Mouse (Mus musculus) G1E (cell line): ENCODE measurements at regions not wholly inside any gene's neighbourhood (a gene's known extent, or its start where the extent isn't known, plus 50 kb on each side); places are given as distances from the start of the nearest gene placed in this dataset.

Source experiments
- ATAC-seq: 2 replicates; pipeline ENCODE4 v1.8.0; 2016; ENCODE audit warnings: mild to moderate bottlenecking; ENCODE audit not compliant: insufficient number of reproducible peaks, poor library complexity, low FRiP score, severe bottlenecking; ENCODE audit errors: extremely low read depth
- DNase-seq: peaks from one replicate; pipeline ENCODE4 v3.0.0; 2012; ENCODE audit warnings: low spot score
- H3K27me3 ChIP-seq: 2 replicates; pipeline ENCODE4 v1.6.1; 2012; ENCODE audit warnings: mild to moderate bottlenecking, low read length, inconsistent platforms; ENCODE audit not compliant: insufficient read depth
- H3K36me3 ChIP-seq: replicated peaks from 2 replicates; pipeline ENCODE3; 2012; ENCODE audit warnings: mild to moderate bottlenecking, inconsistent platforms
- H3K4me1 ChIP-seq: 2 replicates; pipeline ENCODE4 v1.6.1; 2012; ENCODE audit warnings: low read depth, low read length, inconsistent platforms, mixed read lengths; ENCODE audit not compliant: insufficient read depth
- H3K4me3 ChIP-seq: 2 replicates; pipeline ENCODE4 v1.5.1; 2012; ENCODE audit warnings: low read depth, mild to moderate bottlenecking, inconsistent platforms, low read length, moderate library complexity, mixed read lengths
- H3K9me3 ChIP-seq: replicated peaks from 2 replicates; pipeline ENCODE4 v1.6.1; 2012; ENCODE audit warnings: inconsistent platforms
- CTCF ChIP-seq: IDR thresholded peaks from 2 replicates; pipeline ENCODE4 v1.5.1; 2012; ENCODE audit warnings: low read depth, low read length, inconsistent platforms, mixed read lengths
- GATA1 ChIP-seq: IDR thresholded peaks from 2 replicates; pipeline ENCODE4 v1.6.1; 2012; ENCODE audit warnings: borderline replicate concordance, low read length, inconsistent platforms, mixed read lengths
- GATA2 ChIP-seq: IDR thresholded peaks from 2 replicates; pipeline ENCODE4 v1.6.1; 2012; ENCODE audit warnings: low read depth, low read length, inconsistent platforms, borderline replicate concordance
- POLR2AphosphoS5 ChIP-seq: IDR thresholded peaks from 2 replicates; pipeline ENCODE4 v1.6.1; 2012; ENCODE audit warnings: low read depth, low read length, inconsistent platforms; ENCODE audit not compliant: insufficient replicate concordance
- TAL1 ChIP-seq: conservative IDR thresholded peaks from 2 replicates; pipeline ENCODE4 v1.6.1; 2012; ENCODE audit warnings: low read depth, low read length, inconsistent platforms, mixed read lengths

DNA sequence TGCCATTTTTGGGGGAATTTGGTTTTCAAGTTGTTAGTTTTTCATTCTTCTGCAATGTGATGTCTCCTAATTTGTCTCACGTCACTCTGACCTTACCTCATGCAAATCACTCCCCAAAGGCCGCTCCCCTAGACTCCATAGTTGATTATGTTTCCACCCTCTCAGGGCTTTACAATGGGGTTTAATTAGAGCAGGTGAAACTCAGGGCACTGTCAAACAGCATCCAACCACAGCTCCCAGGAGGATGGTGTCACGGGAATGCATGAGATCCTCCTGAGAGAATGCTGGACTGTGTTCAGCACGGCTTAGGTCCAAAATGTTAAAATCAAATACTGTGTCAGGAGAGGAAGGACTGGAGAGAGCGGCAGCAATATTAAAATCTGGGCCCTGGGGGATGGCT is 100.4 kb upstream of the Nck2 start:
- no peak for ATAC-seq

DNA sequence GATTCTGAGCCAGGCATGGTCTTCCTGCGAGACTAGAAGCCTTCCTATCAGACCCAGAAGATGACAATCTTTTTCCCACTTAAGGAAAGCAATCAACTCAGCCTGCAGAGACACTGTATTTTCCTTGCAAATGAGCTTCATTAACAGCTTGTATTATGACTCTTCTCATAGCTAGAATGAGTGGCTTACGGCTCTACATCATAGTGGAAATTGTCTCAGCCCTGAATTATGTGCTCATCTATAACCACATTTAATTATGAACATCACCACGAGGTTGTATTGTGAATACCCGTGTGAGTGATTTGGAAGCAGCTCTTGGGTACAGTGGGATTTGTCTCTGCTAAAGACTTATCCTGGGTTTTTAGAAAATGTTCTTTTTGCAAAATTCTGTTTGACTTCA is 97.2 kb upstream of the Nck2 start:
- ATAC-seq (no peak), DNase-seq (no peak)
- H3K9me3 ChIP-seq: no peaks in the 10 kb centered on the region
- H3K36me3 ChIP-seq: no peaks in the 10 kb centered on the region
- no peak overlapping the region for H3K4me3 ChIP-seq
- peaks cover 2% of the 10 kb centered on the region; the same call in 1 of the 2 replicates for H3K27me3 ChIP-seq
- no peaks in the 10 kb centered on the region for H3K4me1 ChIP-seq
- no peak for TF ChIP-seq CTCF
- TF ChIP-seq TAL1: no peak
- TF ChIP-seq POLR2AphosphoS5: no peak
- TF ChIP-seq GATA1: no peak

More for the DNA sequence above, 100.4 kb upstream of the Nck2 start:
- Histone ChIP-seq H3K4me3 (no peak overlapping the region), H3K4me1 (no peaks in the 10 kb centered on the region), H3K27me3 (no peaks in the 10 kb centered on the region; the same call in 1 of the 2 replicates), H3K36me3 (no peaks in the 10 kb centered on the region), H3K9me3 (no peaks in the 10 kb centered on the region)
- no peak for TF ChIP-seq TAL1
- no peak for TF ChIP-seq POLR2AphosphoS5
- no peak for TF ChIP-seq GATA2
- TF ChIP-seq CTCF: no peak
- no peak for TF ChIP-seq GATA1
- DNase-seq: no peak

DNA sequence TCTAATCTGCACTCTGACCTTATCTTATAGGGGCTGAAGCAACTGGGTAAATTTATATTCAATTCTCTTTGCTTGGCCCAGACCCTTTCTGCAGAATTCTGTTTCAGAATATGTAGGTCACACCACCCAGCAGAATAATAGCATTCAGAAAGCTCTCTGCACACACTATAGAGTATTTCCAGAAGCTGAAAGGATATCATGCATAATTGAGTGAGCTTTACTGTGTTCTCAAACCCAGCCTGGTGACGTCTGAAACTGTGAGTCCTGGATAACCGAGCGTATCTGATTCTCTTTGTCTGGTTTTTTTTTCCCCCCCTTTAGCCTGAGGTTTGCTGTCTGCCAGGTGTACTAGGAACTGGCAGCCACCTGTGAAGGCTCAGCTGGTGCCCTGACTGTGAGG is 94.4 kb upstream of the Nck2 start:
- H3K4me1 ChIP-seq: no peaks in the 10 kb centered on the region
- no peak overlapping the region for H3K4me3 ChIP-seq
- ATAC-seq (no peak), DNase-seq (no peak)
- no peak for TF ChIP-seq CTCF
- no peak for TF ChIP-seq POLR2AphosphoS5
- no peak for TF ChIP-seq GATA2
- TF ChIP-seq GATA1: no peak
- TF ChIP-seq TAL1: no peak
- H3K27me3 ChIP-seq: peaks cover 2% of the 10 kb centered on the region; the same call in 1 of the 2 replicates
- peaks cover 3% of the 10 kb centered on the region; the same call in 1 of the 2 replicates for H3K9me3 ChIP-seq
- H3K36me3 ChIP-seq: no peaks in the 10 kb centered on the region

DNA sequence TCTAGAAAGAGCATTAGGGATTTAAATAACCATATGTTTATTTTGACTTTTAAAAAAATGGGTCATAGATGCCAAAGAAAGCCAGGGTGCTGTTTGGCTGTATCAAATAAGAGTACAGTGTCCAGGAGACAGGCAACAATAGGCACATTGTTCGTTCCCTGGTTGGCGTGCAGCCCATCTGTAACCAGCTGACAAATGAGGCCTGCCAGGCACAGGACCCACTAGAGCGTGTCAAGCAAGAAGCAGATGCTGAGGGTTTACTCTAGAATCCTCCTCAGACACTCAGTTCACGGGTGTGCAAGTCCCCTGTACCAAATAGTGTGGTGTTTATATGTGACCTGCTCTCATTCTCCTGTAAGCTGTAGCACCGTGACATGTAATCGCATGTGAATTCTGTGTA is 86.2 kb upstream of the Nck2 start:
- no peaks in the 10 kb centered on the region for H3K36me3 ChIP-seq
- ATAC-seq (no peak), DNase-seq (no peak)
- peaks cover 8% of the 10 kb centered on the region; the same call in 1 of the 2 replicates for H3K9me3 ChIP-seq
- H3K4me1 ChIP-seq: no peaks in the 10 kb centered on the region
- TF ChIP-seq TAL1 (no peak), GATA2 (no peak), CTCF (no peak), POLR2AphosphoS5 (no peak), GATA1 (no peak)
- H3K4me3 ChIP-seq: no peak overlapping the region
- H3K27me3 ChIP-seq: peaks cover 6% of the 10 kb centered on the region; the same call in 1 of the 2 replicates

DNA sequence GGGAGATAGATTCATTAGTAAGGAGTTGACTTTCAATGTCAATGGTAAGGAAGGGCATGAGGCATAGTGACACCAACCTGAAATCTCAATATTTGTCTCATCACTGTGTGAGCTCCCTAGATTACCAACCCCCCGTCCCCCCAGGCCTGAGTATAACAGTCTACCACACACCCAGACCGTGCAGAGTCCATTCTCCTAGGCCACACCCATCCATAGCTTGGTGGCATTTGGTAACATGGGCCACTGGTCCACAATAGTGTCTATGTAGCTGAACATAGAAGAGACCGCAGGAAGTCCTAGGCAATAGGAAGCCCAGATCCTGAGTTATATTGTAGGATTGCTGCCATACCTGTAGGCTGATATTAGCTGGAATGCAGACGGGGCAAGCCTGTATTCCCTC is 84.7 kb upstream of the Nck2 start:
- Histone ChIP-seq H3K36me3 (no peaks in the 10 kb centered on the region), H3K27me3 (peaks cover 7% of the 10 kb centered on the region; the same call in 1 of the 2 replicates), H3K9me3 (peaks cover 4% of the 10 kb centered on the region; the same call in 1 of the 2 replicates), H3K4me3 (no peak overlapping the region), H3K4me1 (no peaks in the 10 kb centered on the region)
- DNase-seq: no peak
- ATAC-seq: no peak
- TF ChIP-seq GATA2 (no peak), CTCF (no peak), TAL1 (no peak), GATA1 (no peak), POLR2AphosphoS5 (no peak)

DNA sequence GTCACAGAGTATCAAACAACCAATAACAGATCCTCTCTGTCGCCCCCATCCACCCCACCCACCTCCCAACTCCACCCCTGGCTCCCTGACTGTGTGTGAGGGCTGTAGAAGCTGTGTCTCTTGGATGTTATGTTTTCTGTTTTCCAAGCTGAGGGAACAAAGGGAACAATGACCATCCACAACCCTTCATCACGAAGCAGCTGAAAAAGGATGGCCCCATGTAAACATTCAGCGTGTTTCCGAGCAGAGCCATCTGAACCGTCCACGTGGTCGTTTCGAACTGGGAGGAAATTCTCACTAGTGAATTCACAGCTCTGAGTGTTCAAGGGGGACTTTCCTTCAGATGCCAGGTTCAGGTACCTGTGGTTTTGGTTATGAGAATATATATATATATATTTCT is 84.1 kb upstream of the Nck2 start:
- H3K27me3 ChIP-seq: peaks cover 7% of the 10 kb centered on the region; the same call in 1 of the 2 replicates
- ATAC-seq (no peak), DNase-seq (no peak)
- H3K4me3 ChIP-seq: no peak overlapping the region
- no peaks in the 10 kb centered on the region for H3K36me3 ChIP-seq
- H3K9me3 ChIP-seq: 0 out of 2 replicates have a peak, but pooled peaks cover 4% of the 10 kb centered on the region
- no peak for TF ChIP-seq GATA2
- TF ChIP-seq CTCF: no peak
- no peak for TF ChIP-seq GATA1
- no peak for TF ChIP-seq TAL1
- TF ChIP-seq POLR2AphosphoS5: no peak
- no peaks in the 10 kb centered on the region for H3K4me1 ChIP-seq
